Mouse (Mus musculus) spleen, adult 2 months (tissue): ENCODE results near the gene Sirt4.
"Not testable (repeated sequence)": the region's sequence is repeated elsewhere in the genome, so short reads cannot be mapped to it uniquely, and the experiment has no call there.

Source experiments
- CTCF ChIP-seq: fragments of 200-500 bp; IDR thresholded peaks from 2 replicates; pipeline ENCODE4 v1.5.1; 2011; ENCODE audit warnings: mild to moderate bottlenecking, inconsistent platforms; ENCODE audit not compliant: insufficient read depth, insufficient read length, insufficient replicate concordance; ENCODE audit errors: extremely low read depth
- POLR2A ChIP-seq: fragments of 200-500 bp; IDR thresholded peaks from 2 replicates; pipeline ENCODE4 v1.6.1; 2011; ENCODE audit warnings: low read depth, low read length, inconsistent platforms

DNA sequence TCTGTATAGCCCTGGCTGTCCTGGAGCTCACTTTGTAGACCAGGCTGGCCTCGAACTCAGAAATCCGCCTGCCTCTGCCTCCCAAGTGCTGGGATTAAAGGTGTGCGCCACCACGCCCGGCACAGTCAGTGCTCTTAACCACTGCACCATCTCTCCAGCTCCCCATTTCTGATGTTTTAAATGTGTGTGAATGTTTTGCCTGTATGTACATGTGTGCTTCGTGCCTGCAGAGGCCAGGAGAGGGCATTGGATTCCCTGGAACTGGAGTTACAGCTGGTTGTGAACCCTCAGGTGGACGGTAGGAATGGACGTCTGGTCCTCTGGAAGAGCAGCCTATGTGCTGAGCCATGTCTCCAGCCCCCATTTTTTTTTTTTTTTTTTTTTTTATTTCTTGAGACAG lies 33.7 kb upstream of the Sirt4 start:
- not testable (repeated sequence) for TF ChIP-seq POLR2A, CTCF
